Mouse (Mus musculus) CH12.LX (cell line): ENCODE measurements around the gene Htatip2. TPM values are rescaled to one million over a fixed set of nuclear protein-coding genes. Genes with fewer than 3 reads are reported as not detected.

ENCODE experiments used
- DNase-seq: peaks from one replicate; pipeline ENCODE4 v3.0.0-alpha.2; 2013; ENCODE audit errors: extremely low read depth
- H3K27ac ChIP-seq: 2 replicates; pipeline ENCODE4 v1.5.1; 2012; ENCODE audit warnings: low read depth, mild to moderate bottlenecking, control low read depth, moderate library complexity; ENCODE audit not compliant: insufficient read depth
- H3K27me3 ChIP-seq: replicated peaks from 2 replicates; pipeline ENCODE3; 2012; ENCODE audit warnings: inconsistent platforms
- H3K36me3 ChIP-seq, 2 experiments: replicated peaks in 1 of 2; 2 replicates each; pipeline versions ENCODE3 to v1.6.1; 2012; ENCODE audit warnings: inconsistent platforms in 1 of 2, low read length in 1 of 2, mild to moderate bottlenecking in 1 of 2, mixed read lengths in 1 of 2, moderate library complexity in 1 of 2; ENCODE audit not compliant: control insufficient read depth in 1 of 2, insufficient read depth in 1 of 2
- H3K4me1 ChIP-seq, 2 experiments: 2 replicates each; pipeline ENCODE4 v1.6.1; 2012; ENCODE audit warnings: inconsistent platforms in 1 of 2, moderate library complexity in 1 of 2; ENCODE audit not compliant: insufficient read depth in 2 of 2, control insufficient read depth in 1 of 2
- H3K4me2 ChIP-seq: 2 replicates; pipeline ENCODE4 v1.6.1; 2012; ENCODE audit warnings: low read depth, mild to moderate bottlenecking, control low read depth; ENCODE audit not compliant: poor library complexity, insufficient read depth, severe bottlenecking
- H3K4me3 ChIP-seq, 3 experiments: fragments of 150-350 bp in 1 of 3; sonication (generic) in 1 of 3; replicated peaks in 1 of 3; 2 replicates each; pipeline versions ENCODE3 to v1.5.1; 2011 to 2012; ENCODE audit warnings: low read depth in 2 of 3, low read length in 2 of 3, mild to moderate bottlenecking in 2 of 3, moderate library complexity in 2 of 3, control low read depth in 1 of 3, improper control_type of control experiment in 1 of 3, inconsistent platforms in 1 of 3, mixed read lengths in 1 of 3; ENCODE audit not compliant: poor library complexity in 1 of 3
- H3K79me2 ChIP-seq: replicated peaks from 2 replicates; pipeline ENCODE4 v1.6.1; 2012; ENCODE audit warnings: mild to moderate bottlenecking, moderate library complexity; ENCODE audit not compliant: control insufficient read depth, poor library complexity, insufficient read depth, severe bottlenecking; ENCODE audit errors: extremely low read depth
- H3K9ac ChIP-seq: 2 replicates; pipeline ENCODE4 v1.6.1; 2012; ENCODE audit warnings: low read depth, mild to moderate bottlenecking, control low read depth, moderate library complexity; ENCODE audit not compliant: insufficient read depth
- H3K9me3 ChIP-seq: replicated peaks from 2 replicates; pipeline ENCODE3; 2012; ENCODE audit warnings: low read length, inconsistent platforms, mixed read lengths
- CTCF ChIP-seq, 2 experiments: IDR thresholded peaks in 1 of 2; conservative IDR thresholded peaks in 1 of 2; 2 replicates each; pipeline ENCODE4 v1.5.1; 2011 to 2012; ENCODE audit warnings: low read depth in 2 of 2, low read length in 2 of 2, improper control_type of control experiment in 1 of 2, inconsistent platforms in 1 of 2, mild to moderate bottlenecking in 1 of 2, moderate library complexity in 1 of 2
- E2F4 ChIP-seq: IDR thresholded peaks from 2 replicates; pipeline ENCODE4 v1.6.1; 2011; ENCODE audit warnings: low read depth, low read length, improper control_type of control experiment; ENCODE audit not compliant: insufficient replicate concordance
- GABPA ChIP-seq: IDR thresholded peaks from 2 replicates; pipeline ENCODE4 v1.6.1; 2012; ENCODE audit warnings: low read depth, low read length, improper control_type of control experiment, inconsistent platforms; ENCODE audit not compliant: insufficient replicate concordance
- JUN ChIP-seq: IDR thresholded peaks from 2 replicates; pipeline ENCODE4 v1.6.1; 2011; ENCODE audit warnings: low read depth, mild to moderate bottlenecking, low read length, improper control_type of control experiment, moderate library complexity; ENCODE audit not compliant: insufficient read depth
- MAFK ChIP-seq: IDR thresholded peaks from 2 replicates; pipeline ENCODE4 v1.6.1; 2011; ENCODE audit warnings: low read length, improper control_type of control experiment; ENCODE audit not compliant: insufficient replicate concordance
- MAX ChIP-seq: IDR thresholded peaks from 2 replicates; pipeline ENCODE4 v1.6.1; 2011; ENCODE audit warnings: low read length, improper control_type of control experiment
- MXI1 ChIP-seq: IDR thresholded peaks from 2 replicates; pipeline ENCODE4 v1.6.1; 2011; ENCODE audit warnings: mild to moderate bottlenecking, low read depth, low read length, improper control_type of control experiment
- NRF1 ChIP-seq: IDR thresholded peaks from 2 replicates; pipeline ENCODE4 v1.6.1; 2014; ENCODE audit warnings: low read depth, mild to moderate bottlenecking, inconsistent platforms, low read length, improper control_type of control experiment, moderate library complexity
- PAX5 ChIP-seq: IDR thresholded peaks from 2 replicates; pipeline ENCODE4 v1.6.1; 2012; ENCODE audit warnings: low read length, inconsistent platforms, mixed read lengths
- POLR2AphosphoS2 ChIP-seq: IDR thresholded peaks from 2 replicates; pipeline ENCODE4 v1.6.1; 2011; ENCODE audit warnings: low read depth, low read length, improper control_type of control experiment
- RAD21 ChIP-seq: IDR thresholded peaks from 2 replicates; pipeline ENCODE4 v1.6.1; 2011; ENCODE audit warnings: low read depth, mild to moderate bottlenecking, low read length, improper control_type of control experiment, moderate library complexity
- SMC3 ChIP-seq: IDR thresholded peaks from 2 replicates; pipeline ENCODE4 v1.6.1; 2011; ENCODE audit warnings: low read depth, low read length, improper control_type of control experiment
- TBP ChIP-seq: conservative IDR thresholded peaks from 2 replicates; pipeline ENCODE4 v1.6.1; 2011; ENCODE audit warnings: low read depth, low read length, improper control_type of control experiment
- TCF12 ChIP-seq: IDR thresholded peaks from 2 replicates; pipeline ENCODE4 v1.6.1; 2014; ENCODE audit warnings: low read depth, mild to moderate bottlenecking, inconsistent platforms, low read length, improper control_type of control experiment
- UBTF ChIP-seq: IDR thresholded peaks from 2 replicates; pipeline ENCODE4 v1.6.1; 2012; ENCODE audit warnings: low read depth, mild to moderate bottlenecking, inconsistent platforms, low read length, improper control_type of control experiment, moderate library complexity
- ZMIZ1 ChIP-seq: IDR thresholded peaks from 2 replicates; pipeline ENCODE4 v1.6.1; 2012; ENCODE audit warnings: low read depth, mild to moderate bottlenecking, inconsistent platforms, low read length, improper control_type of control experiment
- ZNF384 ChIP-seq: IDR thresholded peaks from 2 replicates; pipeline ENCODE4 v1.6.1; 2012; ENCODE audit warnings: low read depth, low read length, improper control_type of control experiment, inconsistent platforms
- dilution Hi-C: fragments of 300-500 bp; cut with MboI; formaldehyde crosslinking; loops from 2 replicates; pipeline ENCODE4 v1.14.3; 2020; ENCODE audit warnings: low sequenced_read_pairs; ENCODE audit not compliant: extremely low pct_unique_long_range_greater_than_20kb, extremely low pct_ligation_motif_present
- in situ Hi-C: fragments of 300-500 bp; cut with MboI; formaldehyde crosslinking; loops from 3 replicates; pipeline ENCODE4 v1.14.3; 2019; ENCODE audit warnings: low sequenced_read_pairs, low pct_ligation_motif_present, low pct_unique_long_range_greater_than_20kb, mixed read lengths
- polyA plus RNA-seq: library from polyadenylated mRNA; unstranded; fragments of >175 nt; gene quantifications from 2 replicates; pipeline ENCODE4 v1.2.1, GENCODE M21; 2012; ENCODE audit warnings: low read depth; ENCODE audit not compliant: insufficient read length
- total RNA-seq, 2 experiments: library from RNA; depleted of rRNA; stranded (reverse); fragments of 300-350 nt in 1 of 2; fragments of >200 nt in 1 of 2; gene quantifications; 2 replicates each; pipeline ENCODE4 v1.2.3; 2012 to 2014

The Htatip2 gene
- total and polyA plus RNA-seq, 3 experiments = not detected

GRCm38 (mm10) chr7:49785141-49785540 is 26.2 kb downstream of the Htatip2 start:
- TF ChIP-seq TCF12 (no peak), MXI1 (no peak), NRF1 (no peak), RAD21 (no peak), TBP (no peak), POLR2AphosphoS2 (no peak), MAX (no peak), ZNF384 (no peak), ZMIZ1 (no peak), UBTF (no peak), E2F4 (no peak), JUN (no peak), PAX5 (no peak)
- TF ChIP-seq, all 38 proteins: peak for 0
- no peak overlapping the region for H3K4me3 ChIP-seq
- peaks cover 65 to 89% of the 10 kb centered on the region in 2 experiments for H3K36me3 ChIP-seq

GRCm38 (mm10) chr7:49786618-49787382 is 27.9 kb downstream of the Htatip2 start:
- Histone ChIP-seq H3K4me1 (no peaks in the 10 kb centered on the region), H3K36me3 (peaks cover 66 to 92% of the 10 kb centered on the region in 2 experiments), H3K4me3 (no peak overlapping the region), H3K27ac (no peak overlapping the region), H3K79me2 (no peaks in the 10 kb centered on the region; the same call in 1 of the 2 replicates), H3K9ac (no peak overlapping the region), H3K9me3 (no peaks in the 10 kb centered on the region), H3K4me2 (no peak overlapping the region), H3K27me3 (no peaks in the 10 kb centered on the region)
- DNase-seq = peak; percentile 61
- TF ChIP-seq GABPA (no peak), SMC3 (peak; percentile 55), CTCF (conservative IDR thresholded peaks at IDR 0.05 in 1 of 2, IDR thresholded peaks at IDR 0.05 in 1 of 2; ENCODE audit: low read depth in 2 of 2, low read length in 2 of 2) (peak; percentile 45 to 69), RAD21 (peak; percentile 29), MAFK (no peak)
- dilution Hi-C loops (no loop called here), in situ Hi-C loops (loop anchor here (5.0 kb wide), 1 partner anchor 136 kb away; no protein-coding TSS in a partner anchor)

More at GRCm38 (mm10) chr7:49785141-49785540, 26.2 kb downstream of the Htatip2 start:
- Histone ChIP-seq H3K4me1 (peaks cover 0 to 5% of the 10 kb centered on the region in 2 experiments; a peak in 1 of 4 replicates), H3K27ac (no peak overlapping the region), H3K4me2 (no peak overlapping the region), H3K9ac (no peak overlapping the region), H3K9me3 (no peaks in the 10 kb centered on the region), H3K79me2 (no peaks in the 10 kb centered on the region; the same call in 1 of the 2 replicates), H3K27me3 (no peaks in the 10 kb centered on the region)
- no peak for DNase-seq
- in situ Hi-C loops (loop anchor here (5.0 kb wide), 1 partner anchor 137 kb away; no protein-coding TSS in a partner anchor), dilution Hi-C loops (no loop called here)
